Mouse (Mus musculus): ENCODE data around the gene Jph4. TPM values are rescaled to one million over a fixed set of nuclear protein-coding genes. Genes with fewer than 3 reads are reported as not detected.

Jph4 gene
- polyA plus RNA-seq, 1 experiment from 2014 or later = 0.92 TPM

- in situ Hi-C loops (cut with MboI; ENCODE audit: low pct_unique_long_range_greater_than_20kb) = no loop called here
- H3K27me3 ChIP-seq = peaks cover 16% of the 10 kb centered on the region
- ChIA-PET POLR2A (no interaction called here), CTCF (no interaction called here)
- ATAC-seq (no peak), DNase-seq (ENCODE audit: low read depth, low spot score) (no peak)
- TF ChIP-seq CTCF (IDR thresholded peaks at IDR 0.05) = no peak
Measured at GRCm38 (mm10) chr14:55108202-55108870, 8.4 kb downstream of the Jph4 start.

DNA sequence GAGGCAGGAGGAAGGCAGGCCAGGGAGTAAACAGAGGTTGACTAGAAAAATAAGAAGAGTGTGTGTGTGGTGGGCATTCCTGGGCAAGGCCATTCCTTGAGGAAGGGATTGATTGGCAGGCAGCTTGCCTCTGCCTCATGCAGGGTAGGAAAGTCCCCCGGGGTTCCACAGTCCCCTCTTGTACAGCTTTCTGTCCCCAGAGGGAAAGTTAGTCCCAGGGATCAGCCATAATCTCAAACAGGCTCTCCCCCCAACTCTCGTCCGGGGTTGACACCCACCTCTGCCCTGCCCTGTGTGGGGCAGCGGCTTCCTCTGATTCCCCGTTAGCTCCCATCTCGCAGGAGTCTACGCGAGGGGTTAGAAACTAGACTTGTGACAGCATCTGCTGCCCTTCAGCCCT, 9.7 kb downstream of the Jph4 start:
- CTCF ChIA-PET = interaction anchor here (1.2 kb wide), 2 partner anchors 9 to 11 kb away, joined by 3 read pairs; no protein-coding TSS in a partner anchor
- ATAC-seq = no peak
- TF ChIP-seq CTCF (IDR thresholded peaks at IDR 0.05) = no peak
- no peak for DNase-seq (ENCODE audit: low read depth, low spot score)
- in situ Hi-C loops (cut with MboI; ENCODE audit: low pct_unique_long_range_greater_than_20kb) = no loop called here
- POLR2A ChIA-PET = interaction anchor here (1.9 kb wide), 1 partner anchor 12 kb away, joined by 8 read pairs; the partner anchor contains the start of gene Thtpa
- H3K27me3 ChIP-seq = peaks cover 5% of the 10 kb centered on the region

DNA sequence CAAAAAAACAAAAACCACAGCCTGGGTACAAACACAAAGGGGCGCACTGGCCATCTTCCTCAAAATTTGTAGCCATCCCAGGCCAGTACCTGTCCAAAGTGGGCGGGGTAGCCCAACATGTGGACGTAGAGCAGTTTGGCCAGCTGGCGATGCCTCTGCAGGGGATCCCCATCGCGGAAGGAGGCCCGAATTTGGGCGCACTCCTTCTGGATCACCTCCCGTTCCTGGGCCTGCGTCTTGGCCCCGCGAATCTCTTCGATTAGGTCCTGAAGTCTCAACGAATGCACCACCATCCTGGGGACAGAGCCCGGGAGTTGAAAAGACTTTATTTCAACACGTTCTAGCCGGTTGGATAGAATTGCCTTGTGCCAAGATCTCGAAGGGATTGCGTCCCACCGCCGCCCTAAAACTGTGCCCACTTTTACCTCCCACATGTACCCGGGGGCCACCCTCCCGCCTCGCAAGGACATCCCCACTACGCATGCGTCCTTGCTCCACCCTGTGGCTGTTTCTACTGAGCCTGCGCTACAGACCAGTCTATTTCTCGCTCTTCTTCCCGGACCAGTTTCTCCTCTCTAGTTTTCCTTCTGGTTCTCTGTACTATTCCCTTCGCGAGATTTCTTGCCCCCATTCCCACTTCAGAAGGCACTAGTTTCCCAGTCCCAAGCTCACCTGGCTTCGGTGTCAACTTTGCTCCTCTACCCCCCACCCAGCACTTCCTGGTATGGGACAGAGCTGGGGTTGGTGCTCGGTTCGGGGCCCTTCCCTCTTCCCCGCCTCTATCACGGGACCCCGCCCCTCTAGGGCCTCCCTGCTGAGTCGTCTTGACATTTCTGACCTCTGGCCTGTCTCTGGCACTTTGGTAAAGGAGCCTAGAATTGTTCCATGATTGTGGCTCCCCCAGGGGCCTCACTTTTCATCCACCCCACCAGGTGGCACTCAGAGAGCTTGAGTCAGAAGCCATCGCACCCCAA, 10.6 kb downstream of the Jph4 start, which contains the start of gene Ap1g2:
TSS of gene Ap1g2 (minus strand) at position 758 of the 974 bp plus-strand sequence.
- ATAC-seq = peak; percentile 72
- no peak for TF ChIP-seq CTCF (IDR thresholded peaks at IDR 0.05)
- POLR2A ChIA-PET = interaction anchor here (1.9 kb wide), 1 partner anchor 11 kb away, joined by 8 read pairs; the partner anchor contains the start of gene Thtpa
- CTCF ChIA-PET = interaction anchor here (0.7 to 1.2 kb wide), 3 partner anchors 8 to 14 kb away, joined by 3 read pairs; no protein-coding TSS in a partner anchor
- H3K27me3 ChIP-seq = no peaks in the 10 kb centered on the region
- no peak for DNase-seq (ENCODE audit: low read depth, low spot score)
- in situ Hi-C loops (cut with MboI; ENCODE audit: low pct_unique_long_range_greater_than_20kb) = no loop called here

- ChIA-PET POLR2A (no interaction called here), CTCF (interaction anchor here (0.7 kb wide), 1 partner anchor 15 kb away, joined by 3 read pairs; no protein-coding TSS in a partner anchor)
- DNase-seq (ENCODE audit: low read depth, low spot score) (no peak), ATAC-seq (no peak)
- in situ Hi-C loops (cut with MboI; ENCODE audit: low pct_unique_long_range_greater_than_20kb) = no loop called here
- TF ChIP-seq CTCF (IDR thresholded peaks at IDR 0.05) = no peak
- H3K27me3 ChIP-seq = no peaks in the 10 kb centered on the region
Measured at GRCm38 (mm10) chr14:55105386-55105785, 11.3 kb downstream of the Jph4 start.

GRCm38 (mm10) chr14:55104365-55104764, 12.4 kb downstream of the Jph4 start:
- no peak for TF ChIP-seq CTCF (IDR thresholded peaks at IDR 0.05)
- in situ Hi-C loops (cut with MboI; ENCODE audit: low pct_unique_long_range_greater_than_20kb) = no loop called here
- CTCF ChIA-PET = no interaction called here
- no peaks in the 10 kb centered on the region for H3K27me3 ChIP-seq
- ATAC-seq (no peak), DNase-seq (ENCODE audit: low read depth, low spot score) (no peak)
- POLR2A ChIA-PET = no interaction called here

- ChIA-PET POLR2A (no interaction called here), CTCF (interaction anchor here (1.4 kb wide), 1 partner anchor 9 kb away, joined by 6 read pairs; no protein-coding TSS in a partner anchor)
- ATAC-seq = no peak
Measured at GRCm38 (mm10) chr14:55102253-55102785, 14.4 kb downstream of the Jph4 start.

DNA sequence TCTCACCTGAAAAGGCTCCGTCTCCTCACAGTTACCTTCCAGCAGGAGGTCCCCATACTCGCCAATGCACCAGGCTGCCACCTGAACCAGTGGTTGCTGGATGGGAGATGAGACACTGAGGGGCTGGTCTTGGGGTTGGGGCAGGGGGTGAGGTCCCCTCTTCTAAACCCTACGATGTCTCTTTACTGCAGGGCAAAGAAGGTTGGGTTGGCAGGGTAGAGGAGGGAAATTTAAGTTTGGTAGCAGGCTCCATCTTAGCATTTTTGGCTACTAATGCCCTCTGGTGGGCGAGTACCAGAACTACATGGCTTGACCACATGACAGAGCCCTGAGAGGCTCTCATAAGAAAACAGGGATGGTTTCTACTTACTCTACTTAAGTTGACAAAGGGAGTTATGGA, 15.1 kb downstream of the Jph4 start:
- POLR2A ChIA-PET = no interaction called here
- H3K27me3 ChIP-seq = no peaks in the 10 kb centered on the region
- CTCF ChIA-PET = interaction anchor here (0.7 to 1.4 kb wide), 2 partner anchors 8 to 76 kb away, joined by 4 to 6 read pairs; no protein-coding TSS in a partner anchor
- no peak for TF ChIP-seq CTCF (IDR thresholded peaks at IDR 0.05)
- in situ Hi-C loops (cut with MboI; ENCODE audit: low pct_unique_long_range_greater_than_20kb) = no loop called here
- DNase-seq (ENCODE audit: low read depth, low spot score) (no peak), ATAC-seq (peak; percentile 29)

More at GRCm38 (mm10) chr14:55102253-55102785, 14.4 kb downstream of the Jph4 start:
- H3K27me3 ChIP-seq = no peaks in the 10 kb centered on the region
- TF ChIP-seq CTCF (IDR thresholded peaks at IDR 0.05) = no peak
- in situ Hi-C loops (cut with MboI; ENCODE audit: low pct_unique_long_range_greater_than_20kb) = no loop called here
- no peak for DNase-seq (ENCODE audit: low read depth, low spot score)

DNA sequence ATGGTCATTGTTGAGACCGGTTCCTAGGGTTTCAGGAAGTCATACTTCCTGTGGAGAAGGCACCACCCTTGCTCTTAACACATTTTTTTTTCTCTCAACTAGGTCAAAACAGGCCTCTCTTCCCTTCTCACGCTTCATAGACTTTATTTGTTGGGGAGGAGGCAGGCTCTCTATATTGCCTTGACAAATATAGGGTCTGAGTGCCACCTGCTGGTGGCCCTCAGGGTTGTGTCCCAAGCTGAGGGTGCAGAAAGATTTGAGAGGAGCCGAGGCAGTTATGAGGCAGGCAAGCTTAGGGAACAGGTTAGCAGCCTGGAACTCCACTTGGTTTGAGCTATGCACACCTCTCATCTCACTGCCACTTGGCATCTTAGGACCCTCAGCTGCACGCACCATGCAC, 18.7 kb downstream of the Jph4 start:
- CTCF ChIA-PET = interaction anchor here (1.0 to 3.5 kb wide), 5 partner anchors 9 to 71 kb away, joined by 3 to 12 read pairs (median 5); partner anchors contain the start of gene Ap1g2
- no peak for TF ChIP-seq CTCF (IDR thresholded peaks at IDR 0.05)
- H3K27me3 ChIP-seq = no peaks in the 10 kb centered on the region
- DNase-seq (ENCODE audit: low read depth, low spot score) = no peak
- ATAC-seq = no peak
- in situ Hi-C loops (cut with MboI; ENCODE audit: low pct_unique_long_range_greater_than_20kb) = no loop called here
- POLR2A ChIA-PET = no interaction called here

- CTCF ChIA-PET = interaction anchor here (1.1 to 3.5 kb wide), 5 partner anchors 9 to 70 kb away, joined by 3 to 12 read pairs (median 5); partner anchors contain the start of gene Ap1g2
- TF ChIP-seq CTCF (IDR thresholded peaks at IDR 0.05) = no peak
- DNase-seq (ENCODE audit: low read depth, low spot score) (no peak), ATAC-seq (no peak)
- H3K27me3 ChIP-seq = no peaks in the 10 kb centered on the region
- POLR2A ChIA-PET = no interaction called here
- in situ Hi-C loops (cut with MboI; ENCODE audit: low pct_unique_long_range_greater_than_20kb) = no loop called here
Measured at GRCm38 (mm10) chr14:55097646-55098045, 19.1 kb downstream of the Jph4 start.

DNA sequence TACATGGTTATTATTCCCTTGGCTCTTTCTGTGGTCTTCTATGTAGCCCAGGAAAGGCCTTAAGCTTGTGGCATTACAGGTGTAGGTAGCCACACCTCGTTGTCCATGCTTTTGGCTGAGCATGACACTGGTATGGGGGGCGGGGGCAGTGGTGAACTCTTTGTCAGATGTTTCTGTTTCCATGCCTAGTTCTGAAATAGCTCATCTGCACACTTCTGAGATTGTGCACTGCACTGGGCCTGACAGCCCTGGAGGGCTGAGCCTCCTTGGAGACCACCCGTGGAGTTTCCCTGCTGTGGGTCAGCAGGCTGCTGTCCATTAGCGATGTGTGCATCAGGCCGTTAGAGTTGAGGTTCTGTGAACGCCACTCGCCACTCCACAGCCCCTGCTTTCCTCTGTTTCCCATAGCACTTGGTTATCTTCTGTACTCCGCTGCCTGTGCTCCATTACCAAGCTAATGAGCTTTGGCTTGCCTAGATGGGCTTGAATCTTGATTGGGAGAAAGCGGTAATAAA, 20.1 kb downstream of the Jph4 start:
- ChIA-PET POLR2A (interaction anchor here (0.8 to 2.7 kb wide), 2 partner anchors 10 to 13 kb away, joined by 3 to 8 read pairs; partner anchors contain the start of gene Ap1g2), CTCF (interaction anchor here (0.9 to 3.5 kb wide), 6 partner anchors 15 to 76 kb away, joined by 3 to 12 read pairs (median 4); no protein-coding TSS in a partner anchor)
- DNase-seq (ENCODE audit: low read depth, low spot score) (no peak), ATAC-seq (no peak)
- in situ Hi-C loops (cut with MboI; ENCODE audit: low pct_unique_long_range_greater_than_20kb) = no loop called here
- no peaks in the 10 kb centered on the region for H3K27me3 ChIP-seq
- TF ChIP-seq CTCF (IDR thresholded peaks at IDR 0.05) = no peak
